Mouse (Mus musculus): Measurements from ENCODE around the gene 4930407I10Rik. TPM values are rescaled to one million over a fixed set of nuclear protein-coding genes. Genes with fewer than 3 reads are reported as not detected.

Gene 4930407I10Rik
- polyA plus RNA-seq, 1 experiment from 2014 or later = not detected

DNA sequence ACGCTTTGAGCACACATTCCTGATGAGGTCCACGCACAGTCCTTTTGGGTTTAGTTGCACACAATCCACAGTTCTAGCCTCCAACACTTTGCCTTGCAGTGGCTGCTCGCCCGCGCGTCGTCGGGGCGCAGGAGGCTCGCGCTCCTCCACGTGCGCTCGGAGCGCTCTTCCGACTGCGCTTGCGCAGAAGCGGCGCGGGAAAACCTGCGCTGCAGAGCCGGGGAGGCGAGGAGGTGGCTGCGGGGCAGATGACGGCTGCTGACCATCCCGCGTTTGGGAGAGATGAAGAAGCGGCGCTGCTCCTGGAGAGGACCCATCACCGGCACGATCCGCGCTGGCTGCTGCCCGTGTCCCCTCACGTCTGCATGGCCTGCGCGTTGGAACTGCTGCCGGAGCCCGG lies 10.9 kb downstream of the 4930407I10Rik start, which contains the start of gene Mei1:
Mei1 (plus strand) TSS at position 99 of the 400 bp plus-strand sequence.
- Histone ChIP-seq H3K9me3 (no peaks in the 10 kb centered on the region), H3K27ac (replicated peaks) (no peak within 1 kb of the TSS), H3K9ac (replicated peaks) (no peak within 1 kb of the TSS), H3K4me3 (peak within 1 kb of the TSS; percentile 14; the same call in 1 of the 2 replicates), H3K4me1 (no peaks in the 10 kb centered on the region), H3K4me2 (replicated peaks) (peak within 1 kb of the TSS; percentile 33), H3K27me3 (peaks cover 25% of the 10 kb centered on the region), H3K36me3 (no peaks in the 10 kb centered on the region)
- ATAC-seq (replicated peaks) = no peak
- WGBS = 25% methylated on average over 40 of the region's 40 CpGs

DNA sequence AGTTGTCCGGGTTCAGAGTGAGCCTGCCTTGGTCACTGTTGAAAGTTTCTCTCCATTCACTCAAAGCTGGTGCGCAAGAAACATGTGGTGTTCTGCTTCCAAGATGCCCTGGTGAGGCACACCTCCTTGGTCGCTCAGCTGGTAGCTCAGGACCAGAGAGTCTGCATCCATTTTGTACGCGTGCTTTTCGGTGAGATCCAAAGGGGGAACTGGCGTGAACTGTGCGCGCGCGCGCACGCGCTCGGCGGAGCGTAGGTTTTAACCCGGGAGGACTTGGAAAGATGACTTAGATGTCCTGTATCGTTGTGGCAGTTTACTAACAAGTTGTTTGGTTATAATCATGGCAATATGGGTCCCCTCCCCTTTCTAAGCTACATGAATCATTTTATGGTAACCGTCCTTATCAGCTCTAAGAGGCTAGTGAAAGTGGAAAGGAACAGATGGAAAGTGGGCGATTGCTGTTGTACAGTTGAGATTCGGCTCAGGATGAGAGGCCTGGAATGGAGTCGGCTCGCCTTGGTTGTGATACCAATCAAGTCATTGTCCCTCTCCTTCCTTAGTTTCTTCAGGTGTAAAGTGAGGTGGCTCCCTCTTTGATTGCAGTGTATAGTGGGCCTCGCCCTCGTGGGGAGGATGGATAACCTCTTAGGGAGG lies 13.0 kb downstream of the 4930407I10Rik start:
- Histone ChIP-seq H3K27ac (replicated peaks) (no peak overlapping the region), H3K4me2 (replicated peaks) (no peak overlapping the region), H3K9ac (replicated peaks) (no peak overlapping the region), H3K4me1 (no peaks in the 10 kb centered on the region), H3K36me3 (no peaks in the 10 kb centered on the region), H3K27me3 (peaks cover 25% of the 10 kb centered on the region), H3K9me3 (no peaks in the 10 kb centered on the region), H3K4me3 (no peak overlapping the region)
- ATAC-seq (replicated peaks) = no peak
- WGBS = 92% methylated on average over 26 of the region's 26 CpGs

DNA sequence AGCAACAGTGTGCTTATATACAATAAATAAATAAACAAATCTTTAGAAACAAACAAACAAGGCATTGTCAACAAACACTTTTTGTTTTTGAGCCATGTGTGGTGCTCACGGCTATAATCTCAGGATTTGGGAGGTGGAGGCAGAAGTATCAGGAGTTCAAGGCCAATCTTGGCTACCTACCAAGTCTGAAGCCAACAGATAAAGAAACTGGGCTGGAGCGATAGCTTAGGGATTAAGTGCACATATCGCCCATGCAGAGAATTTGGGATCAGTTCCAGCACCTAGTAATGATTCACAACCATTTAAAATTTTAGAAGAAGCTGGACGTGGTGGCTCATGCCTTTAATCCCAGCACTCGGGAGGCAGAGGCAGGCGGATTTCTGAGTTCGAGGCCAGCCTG lies 14.5 kb downstream of the 4930407I10Rik start:
- 86% methylated on average over 7 of the region's 7 CpGs for WGBS
- H3K27ac ChIP-seq (replicated peaks) = no peak overlapping the region
- H3K4me3 ChIP-seq = no peak overlapping the region
- peaks cover 24% of the 10 kb centered on the region for H3K27me3 ChIP-seq
- H3K9me3 ChIP-seq = no peaks in the 10 kb centered on the region
- no peak for ATAC-seq (replicated peaks)
- no peak overlapping the region for H3K9ac ChIP-seq (replicated peaks)
- H3K4me2 ChIP-seq (replicated peaks) = no peak overlapping the region
- H3K4me1 ChIP-seq = no peaks in the 10 kb centered on the region
- no peaks in the 10 kb centered on the region for H3K36me3 ChIP-seq

DNA sequence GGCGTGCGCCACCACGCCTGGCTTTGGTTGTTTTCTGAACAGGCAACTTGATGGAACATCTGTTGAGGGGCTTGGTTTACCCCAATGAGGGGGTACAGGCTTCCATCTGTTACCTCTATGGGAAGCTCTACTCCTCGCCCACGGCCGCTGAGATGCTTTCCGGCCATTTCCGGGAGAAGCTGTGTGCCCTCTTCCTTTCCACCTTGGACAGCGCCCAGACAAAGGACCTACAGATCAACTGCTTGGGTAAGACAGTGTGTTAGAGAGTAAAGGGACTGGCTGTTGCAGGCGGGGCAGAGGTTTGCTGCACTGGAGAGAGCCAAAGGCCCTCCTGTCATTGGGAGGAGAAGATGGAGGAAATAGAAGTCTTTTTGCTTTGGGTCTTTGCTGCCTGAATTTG lies 20.9 kb downstream of the 4930407I10Rik start:
- Histone ChIP-seq H3K36me3 (no peaks in the 10 kb centered on the region), H3K4me3 (no peak overlapping the region), H3K4me2 (replicated peaks) (no peak overlapping the region), H3K27ac (replicated peaks) (no peak overlapping the region), H3K27me3 (no peaks in the 10 kb centered on the region), H3K9ac (replicated peaks) (no peak overlapping the region), H3K4me1 (no peaks in the 10 kb centered on the region), H3K9me3 (no peaks in the 10 kb centered on the region)
- WGBS = 70% methylated on average over 10 of the region's 10 CpGs
- ATAC-seq (replicated peaks) = no peak

DNA sequence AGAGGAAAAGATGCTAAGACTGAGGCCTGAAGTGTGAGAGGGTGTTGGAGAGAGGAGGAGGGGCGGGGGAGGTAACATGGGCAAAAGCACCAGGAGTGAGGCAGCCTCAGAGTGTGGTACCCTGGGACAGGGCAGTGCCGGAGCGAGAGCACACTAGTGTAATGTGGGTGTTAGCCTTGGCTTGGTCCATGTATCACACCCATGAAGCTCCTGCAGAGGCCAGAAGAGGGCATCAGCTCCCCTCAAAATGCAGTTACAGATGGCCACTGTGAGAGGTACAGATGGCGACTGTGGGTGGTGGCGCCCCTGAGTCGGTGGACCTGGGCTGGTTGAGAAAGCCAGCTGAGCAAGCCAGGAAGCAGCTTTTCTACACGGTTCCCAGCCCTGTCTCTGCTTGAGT lies 22.2 kb downstream of the 4930407I10Rik start:
- Histone ChIP-seq H3K36me3 (no peaks in the 10 kb centered on the region), H3K4me1 (no peaks in the 10 kb centered on the region), H3K9me3 (no peaks in the 10 kb centered on the region), H3K27me3 (no peaks in the 10 kb centered on the region), H3K4me3 (no peak overlapping the region), H3K27ac (replicated peaks) (no peak overlapping the region), H3K9ac (replicated peaks) (no peak overlapping the region), H3K4me2 (replicated peaks) (no peak overlapping the region)
- no peak for ATAC-seq (replicated peaks)
- WGBS = 35% methylated on average over 7 of the region's 7 CpGs

DNA sequence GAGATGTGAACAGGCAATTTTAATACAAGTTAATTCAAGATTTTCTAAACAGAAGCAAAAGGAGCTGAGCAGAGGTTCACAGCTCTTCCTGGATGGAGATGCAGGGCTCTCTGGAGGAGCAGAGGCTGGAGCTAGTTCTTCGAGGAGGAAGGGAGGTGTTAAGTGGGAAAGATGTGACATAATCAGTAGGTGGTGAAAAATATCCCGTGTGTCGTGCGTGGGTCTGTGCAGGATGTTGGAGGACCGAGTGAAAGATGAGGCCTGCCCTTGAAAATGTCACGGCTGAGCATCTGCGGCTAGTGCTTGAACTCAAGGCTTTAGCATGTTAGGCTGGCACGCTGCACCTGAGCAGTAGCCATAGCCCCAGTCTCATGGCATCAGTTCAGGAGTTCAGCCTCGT lies 26.7 kb downstream of the 4930407I10Rik start:
- H3K27me3 ChIP-seq = 0 out of 2 replicates have a peak, but pooled peaks cover 2% of the 10 kb centered on the region

DNA sequence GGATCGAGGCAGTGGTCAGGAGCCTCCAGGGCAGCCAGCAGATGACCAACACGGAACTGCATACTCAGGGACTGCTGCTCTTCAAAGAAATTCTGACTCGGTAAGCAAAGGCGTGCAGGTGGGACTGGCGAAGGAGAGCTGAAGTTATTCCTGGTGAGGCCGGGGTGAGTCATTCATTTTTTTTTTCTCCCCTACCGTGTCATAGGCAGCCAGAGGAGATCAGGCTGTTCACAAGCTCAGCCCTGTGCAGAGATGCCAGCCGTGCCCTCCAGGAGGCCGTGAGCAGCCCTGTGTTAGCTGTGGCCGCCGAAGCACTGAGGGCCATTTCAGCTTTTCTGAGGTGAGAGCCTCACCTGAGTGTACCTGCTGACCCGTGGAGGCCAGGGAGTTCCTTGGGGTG lies 27.2 kb downstream of the 4930407I10Rik start:
- no peak for ATAC-seq (replicated peaks)
- Histone ChIP-seq H3K4me3 (no peak overlapping the region), H3K27ac (replicated peaks) (no peak overlapping the region), H3K4me1 (no peaks in the 10 kb centered on the region), H3K4me2 (replicated peaks) (no peak overlapping the region), H3K36me3 (no peaks in the 10 kb centered on the region), H3K9me3 (no peaks in the 10 kb centered on the region), H3K9ac (replicated peaks) (no peak overlapping the region), H3K27me3 (0 out of 2 replicates have a peak, but pooled peaks cover 2% of the 10 kb centered on the region)
- 81% methylated on average over 12 of the region's 12 CpGs for WGBS

More for the DNA sequence above, 26.7 kb downstream of the 4930407I10Rik start:
- Histone ChIP-seq H3K9ac (replicated peaks) (no peak overlapping the region), H3K4me1 (no peaks in the 10 kb centered on the region), H3K9me3 (no peaks in the 10 kb centered on the region), H3K4me2 (replicated peaks) (no peak overlapping the region), H3K27ac (replicated peaks) (no peak overlapping the region), H3K4me3 (no peak overlapping the region), H3K36me3 (no peaks in the 10 kb centered on the region)
- no peak for ATAC-seq (replicated peaks)
- WGBS = 88% methylated on average over 9 of the region's 9 CpGs

DNA sequence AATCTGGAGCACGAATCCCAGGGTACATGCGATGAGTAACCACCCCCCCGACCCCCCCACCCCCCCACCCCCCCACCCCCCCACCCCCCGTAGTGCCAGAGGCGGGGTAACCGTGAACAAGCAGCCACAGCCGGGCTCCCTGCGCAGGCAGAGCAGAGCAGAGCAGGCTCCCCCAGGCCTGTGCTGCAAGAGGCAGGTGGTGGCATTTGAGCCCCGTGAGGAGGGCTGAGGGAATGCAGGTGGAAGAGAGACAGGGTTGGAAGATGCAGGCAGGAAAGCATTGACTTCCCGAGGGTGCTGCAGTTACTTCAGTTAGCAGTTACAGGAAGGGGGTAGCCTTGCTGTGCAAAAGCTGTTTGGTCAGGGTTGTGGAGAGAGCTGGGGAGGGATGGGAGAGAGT lies 28.3 kb downstream of the 4930407I10Rik start:
- no peak overlapping the region for H3K4me3 ChIP-seq
- H3K4me2 ChIP-seq (replicated peaks) = no peak overlapping the region
- H3K9ac ChIP-seq (replicated peaks) = no peak overlapping the region
- H3K9me3 ChIP-seq = no peaks in the 10 kb centered on the region
- WGBS = 12% methylated on average over 10 of the region's 10 CpGs
- H3K36me3 ChIP-seq = no peaks in the 10 kb centered on the region
- no peaks in the 10 kb centered on the region for H3K4me1 ChIP-seq
- no peak overlapping the region for H3K27ac ChIP-seq (replicated peaks)
- ATAC-seq (replicated peaks) = no peak
- H3K27me3 ChIP-seq = 0 out of 2 replicates have a peak, but pooled peaks cover 2% of the 10 kb centered on the region

DNA sequence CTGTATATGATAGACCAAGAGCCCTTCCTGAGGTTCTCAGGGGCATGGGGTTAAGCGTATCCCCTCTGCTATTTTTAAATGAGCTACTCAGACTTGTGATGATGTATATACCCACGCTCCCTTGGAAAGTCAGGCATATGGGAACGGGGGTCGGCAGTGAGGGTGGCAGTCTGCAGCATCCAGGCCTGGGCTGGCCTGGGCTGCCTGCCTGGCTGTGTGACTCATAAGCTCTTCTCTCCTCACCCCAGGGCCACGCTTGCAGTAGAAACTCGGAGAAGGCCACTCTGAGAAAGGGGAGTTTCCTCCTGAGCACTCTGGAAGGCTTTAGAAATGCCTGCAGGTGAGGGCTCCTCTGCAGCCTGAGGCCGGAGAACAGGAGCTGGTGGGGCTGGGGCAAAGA lies 32.1 kb downstream of the 4930407I10Rik start:
- H3K9ac ChIP-seq (replicated peaks) = no peak overlapping the region
- H3K36me3 ChIP-seq = no peaks in the 10 kb centered on the region
- no peak for ATAC-seq (replicated peaks)
- no peak overlapping the region for H3K4me2 ChIP-seq (replicated peaks)
- H3K4me1 ChIP-seq = no peaks in the 10 kb centered on the region
- no peak overlapping the region for H3K27ac ChIP-seq (replicated peaks)
- H3K4me3 ChIP-seq = no peak overlapping the region
- H3K27me3 ChIP-seq = 0 out of 2 replicates have a peak, but pooled peaks cover 2% of the 10 kb centered on the region
- 86% methylated on average over 7 of the region's 7 CpGs for WGBS
- H3K9me3 ChIP-seq = no peaks in the 10 kb centered on the region

DNA sequence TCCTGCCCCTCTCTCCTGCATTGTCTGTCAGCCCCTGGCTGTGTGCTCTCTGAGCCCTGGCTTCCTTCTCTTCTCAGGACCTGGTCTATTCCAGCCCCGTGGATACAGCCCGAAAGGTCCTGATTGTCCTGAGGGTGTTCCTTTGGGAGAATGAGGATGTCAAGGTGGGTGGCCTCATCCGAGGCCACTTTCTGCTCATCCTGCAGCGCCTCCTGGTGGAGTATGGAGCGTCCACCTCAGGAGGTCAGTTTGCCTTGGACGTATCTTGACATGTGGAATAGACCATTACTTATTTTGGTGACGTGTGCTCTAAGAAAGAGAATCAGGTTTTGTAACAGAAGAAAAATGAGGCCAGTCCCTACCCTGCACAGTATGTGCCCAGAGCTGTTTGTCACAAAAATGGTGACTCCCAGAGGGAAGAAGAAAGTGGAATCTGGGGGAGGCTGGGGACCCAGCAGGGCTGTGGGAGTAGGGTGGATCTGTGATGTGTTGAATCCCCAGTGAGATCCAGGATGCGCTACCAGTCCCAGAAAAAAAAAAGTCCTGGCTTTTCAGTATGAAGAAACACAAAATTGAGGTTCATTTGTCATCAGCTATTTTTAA lies 48.1 kb downstream of the 4930407I10Rik start:
- no peak overlapping the region for H3K27ac ChIP-seq (replicated peaks)
- H3K9me3 ChIP-seq = no peaks in the 10 kb centered on the region
- H3K4me3 ChIP-seq = no peak overlapping the region
- no peak overlapping the region for H3K4me2 ChIP-seq (replicated peaks)
- no peaks in the 10 kb centered on the region for H3K36me3 ChIP-seq
- no peaks in the 10 kb centered on the region for H3K4me1 ChIP-seq
- no peak overlapping the region for H3K9ac ChIP-seq (replicated peaks)
- ATAC-seq (replicated peaks) = no peak
- WGBS = 17% methylated on average over 8 of the region's 8 CpGs
- H3K27me3 ChIP-seq = no peaks in the 10 kb centered on the region

Data from forebrain, embryonic 15.5 days (tissue).